Mouse (Mus musculus): ENCODE measurements around the gene Mmrn2. TPM values are rescaled to one million over a fixed set of nuclear protein-coding genes. Genes with fewer than 3 reads are reported as not detected.

The Mmrn2 gene
- polyA plus RNA-seq, 1 experiment from 2014 or later: 5.5 TPM

GRCm38 (mm10) chr14:34378560-34379331, 3.5 kb downstream of the Mmrn2 start:
- Histone ChIP-seq H3K27me3 (no peaks in the 10 kb centered on the region), H3K36me3 (no peaks in the 10 kb centered on the region), H3K4me2 (replicated peaks) (no peak overlapping the region), H3K4me1 (replicated peaks) (peaks cover 16% of the 10 kb centered on the region; the same call in 1 of the 2 replicates), H3K9ac (replicated peaks) (no peak overlapping the region), H3K4me3 (replicated peaks) (no peak overlapping the region), H3K27ac (peak overlapping the region; percentile 19; the same call in 1 of the 2 replicates), H3K9me3 (no peaks in the 10 kb centered on the region)
- peak; percentile 67 for ATAC-seq
- WGBS: 45% methylated on average over 11 of the region's 11 CpGs

DNA sequence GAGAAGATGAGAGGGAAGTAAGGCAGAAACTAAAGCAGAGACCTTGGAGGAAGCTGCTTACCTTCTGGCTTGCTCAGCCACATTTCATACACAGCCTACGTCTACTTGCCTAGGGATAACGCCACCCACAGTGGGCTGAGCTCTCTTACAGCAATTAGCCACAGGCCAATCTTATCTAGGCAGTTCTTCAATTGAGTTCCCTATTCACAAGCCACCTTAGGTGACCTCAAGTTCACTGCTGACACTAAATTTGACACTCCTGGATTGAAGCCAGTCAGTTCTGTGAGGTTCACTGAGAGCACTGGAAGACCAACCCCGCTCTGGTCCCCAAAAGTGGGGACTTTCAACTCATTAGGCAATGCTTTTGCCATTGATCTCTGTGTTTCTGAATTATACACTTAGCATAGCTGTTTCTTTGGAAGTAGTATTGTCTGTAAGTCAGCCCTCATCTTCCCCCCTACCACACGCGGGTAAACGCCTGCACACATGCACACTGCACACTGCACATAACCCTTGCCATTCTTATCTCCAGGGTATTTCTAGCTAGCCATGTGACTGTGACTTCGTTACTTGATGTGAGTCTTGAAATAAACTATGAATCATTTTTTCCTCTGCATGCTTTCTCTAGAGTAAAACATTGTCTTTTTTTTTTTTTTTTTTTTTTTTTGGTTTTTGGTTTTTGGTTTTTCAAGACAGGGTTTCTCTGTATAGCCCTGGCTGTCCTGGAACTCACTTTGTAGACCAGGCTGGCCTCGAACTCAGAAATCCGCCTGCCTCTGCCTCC, 7.8 kb downstream of the Mmrn2 start:
- no peak for ATAC-seq
- Histone ChIP-seq H3K36me3 (no peaks in the 10 kb centered on the region), H3K9ac (replicated peaks) (no peak overlapping the region), H3K9me3 (no peaks in the 10 kb centered on the region), H3K4me2 (replicated peaks) (no peak overlapping the region), H3K27ac (no peak overlapping the region), H3K27me3 (no peaks in the 10 kb centered on the region), H3K4me3 (replicated peaks) (no peak overlapping the region), H3K4me1 (replicated peaks) (peaks cover 9% of the 10 kb centered on the region; the same call in 1 of the 2 replicates)
- WGBS: 95% methylated on average over 8 of the region's 9 CpGs

- H3K9me3 ChIP-seq: no peaks in the 10 kb centered on the region
- no peak overlapping the region for H3K27ac ChIP-seq
- H3K4me3 ChIP-seq (replicated peaks): no peak overlapping the region
- 38% methylated on average over 4 of the region's 4 CpGs for WGBS
- H3K36me3 ChIP-seq: peaks cover 14% of the 10 kb centered on the region
- H3K4me2 ChIP-seq (replicated peaks): no peak overlapping the region
- peaks cover 3% of the 10 kb centered on the region; the same call in 1 of the 2 replicates for H3K4me1 ChIP-seq (replicated peaks)
- H3K9ac ChIP-seq (replicated peaks): no peak overlapping the region
- no peaks in the 10 kb centered on the region for H3K27me3 ChIP-seq
- ATAC-seq: no peak
These were observed 18.0 kb downstream of the Mmrn2 start for GRCm38 (mm10) chr14:34393295-34393694.

- no peak overlapping the region for H3K27ac ChIP-seq
- peaks cover 3% of the 10 kb centered on the region; the same call in 1 of the 2 replicates for H3K4me1 ChIP-seq (replicated peaks)
- peaks cover 34% of the 10 kb centered on the region for H3K36me3 ChIP-seq
- 95% methylated on average over 5 of the region's 5 CpGs for WGBS
- ATAC-seq: no peak
- no peaks in the 10 kb centered on the region for H3K27me3 ChIP-seq
- H3K9ac ChIP-seq (replicated peaks): no peak overlapping the region
- H3K4me3 ChIP-seq (replicated peaks): no peak overlapping the region
- no peaks in the 10 kb centered on the region for H3K9me3 ChIP-seq
- no peak overlapping the region for H3K4me2 ChIP-seq (replicated peaks)
These were observed 22.6 kb downstream of the Mmrn2 start for GRCm38 (mm10) chr14:34397871-34398270.

GRCm38 (mm10) chr14:34398901-34399300, 23.6 kb downstream of the Mmrn2 start:
- Histone ChIP-seq H3K27me3 (no peaks in the 10 kb centered on the region), H3K4me1 (replicated peaks) (no peaks in the 10 kb centered on the region), H3K36me3 (peaks cover 40% of the 10 kb centered on the region), H3K9me3 (no peaks in the 10 kb centered on the region), H3K4me2 (replicated peaks) (no peak overlapping the region), H3K27ac (no peak overlapping the region), H3K9ac (replicated peaks) (no peak overlapping the region), H3K4me3 (replicated peaks) (no peak overlapping the region)
- no peak for ATAC-seq
- WGBS: 94% methylated on average over 21 of the region's 21 CpGs

GRCm38 (mm10) chr14:34399301-34399700, 24.0 kb downstream of the Mmrn2 start:
- H3K4me2 ChIP-seq (replicated peaks): no peak overlapping the region
- H3K9ac ChIP-seq (replicated peaks): no peak overlapping the region
- no peak for ATAC-seq
- no peak overlapping the region for H3K27ac ChIP-seq
- 98% methylated on average over 6 of the region's 6 CpGs for whole genome bisulfite sequencing
- no peak overlapping the region for H3K4me3 ChIP-seq (replicated peaks)
- H3K36me3 ChIP-seq: peaks cover 40% of the 10 kb centered on the region
- H3K4me1 ChIP-seq (replicated peaks): no peaks in the 10 kb centered on the region
- no peaks in the 10 kb centered on the region for H3K9me3 ChIP-seq
- no peaks in the 10 kb centered on the region for H3K27me3 ChIP-seq

DNA sequence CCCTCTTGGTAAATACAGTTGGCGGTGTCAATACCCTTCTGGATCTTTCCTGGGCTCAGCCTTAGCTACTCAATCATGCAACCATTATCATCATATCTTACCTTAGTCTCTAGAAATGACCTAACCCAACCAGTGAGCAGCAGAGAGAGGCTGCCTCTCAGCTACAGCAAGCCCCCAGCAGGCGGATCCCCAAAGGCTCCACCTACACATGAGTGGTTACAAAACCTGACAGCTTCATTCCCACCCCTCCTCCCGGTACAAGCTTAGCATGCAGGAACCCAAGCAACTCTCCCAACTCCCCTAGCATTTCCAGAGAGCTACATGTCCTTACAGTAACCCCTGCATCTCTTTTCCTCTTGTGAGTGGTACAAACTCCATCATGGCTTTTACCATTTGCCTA, 24.8 kb downstream of the Mmrn2 start:
- Histone ChIP-seq H3K4me2 (replicated peaks) (no peak overlapping the region), H3K9ac (replicated peaks) (no peak overlapping the region), H3K4me1 (replicated peaks) (no peaks in the 10 kb centered on the region), H3K27ac (no peak overlapping the region), H3K9me3 (no peaks in the 10 kb centered on the region), H3K36me3 (peaks cover 48% of the 10 kb centered on the region), H3K4me3 (replicated peaks) (no peak overlapping the region), H3K27me3 (no peaks in the 10 kb centered on the region)
- no peak for ATAC-seq
- WGBS: 93% methylated on average over 3 of the region's 3 CpGs

DNA sequence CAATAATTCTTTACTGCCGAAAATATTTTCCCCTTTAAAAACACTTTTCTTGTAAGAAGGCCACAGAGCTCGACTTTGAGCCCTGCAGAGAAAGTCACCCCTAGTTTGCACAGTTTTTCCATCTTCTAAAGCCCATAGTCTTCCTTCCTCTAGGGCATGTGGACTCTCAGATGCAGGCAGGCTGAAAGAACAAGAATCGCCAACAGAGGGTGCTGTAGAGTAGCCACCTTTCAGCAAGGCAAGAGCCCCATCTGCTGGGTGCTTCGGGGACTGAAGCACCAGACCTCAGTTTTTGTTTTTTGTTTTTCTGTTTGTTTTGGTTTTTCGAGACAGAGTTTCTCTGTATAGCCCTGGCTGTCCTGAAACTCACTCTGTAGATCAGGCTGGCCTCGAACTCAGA, 25.9 kb downstream of the Mmrn2 start:
- WGBS: 57% methylated on average over 6 of the region's 6 CpGs
- H3K36me3 ChIP-seq: peaks cover 59% of the 10 kb centered on the region

DNA sequence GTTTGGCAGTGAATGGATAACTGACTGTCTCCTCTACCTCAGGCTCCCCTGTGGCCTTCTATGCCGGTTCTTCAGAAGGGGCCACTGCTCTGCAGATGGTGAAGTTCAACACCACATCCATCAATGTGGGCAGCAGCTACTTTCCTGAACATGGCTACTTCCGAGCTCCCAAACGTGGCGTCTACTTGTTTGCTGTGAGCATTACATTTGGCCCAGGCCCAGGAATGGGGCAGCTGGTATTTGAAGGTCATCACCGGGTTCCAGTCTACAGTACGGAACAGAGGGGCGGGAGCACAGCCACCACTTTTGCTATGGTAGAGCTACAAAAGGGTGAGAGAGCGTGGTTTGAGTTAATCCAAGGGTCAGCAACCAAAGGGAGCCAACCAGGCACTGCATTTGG, 27.6 kb downstream of the Mmrn2 start:
- Histone ChIP-seq H3K4me3 (replicated peaks) (no peak overlapping the region), H3K27ac (no peak overlapping the region), H3K4me1 (replicated peaks) (no peaks in the 10 kb centered on the region), H3K4me2 (replicated peaks) (no peak overlapping the region), H3K36me3 (peaks cover 68% of the 10 kb centered on the region), H3K9ac (replicated peaks) (no peak overlapping the region), H3K27me3 (no peaks in the 10 kb centered on the region), H3K9me3 (no peaks in the 10 kb centered on the region)
- no peak for ATAC-seq
- 92% methylated on average over 8 of the region's 8 CpGs for WGBS

More for the DNA sequence above, 25.9 kb downstream of the Mmrn2 start:
- Histone ChIP-seq H3K4me1 (replicated peaks) (no peaks in the 10 kb centered on the region), H3K27me3 (no peaks in the 10 kb centered on the region), H3K9me3 (no peaks in the 10 kb centered on the region), H3K4me3 (replicated peaks) (no peak overlapping the region), H3K9ac (replicated peaks) (no peak overlapping the region), H3K4me2 (replicated peaks) (no peak overlapping the region), H3K27ac (no peak overlapping the region)
- ATAC-seq: no peak

DNA sequence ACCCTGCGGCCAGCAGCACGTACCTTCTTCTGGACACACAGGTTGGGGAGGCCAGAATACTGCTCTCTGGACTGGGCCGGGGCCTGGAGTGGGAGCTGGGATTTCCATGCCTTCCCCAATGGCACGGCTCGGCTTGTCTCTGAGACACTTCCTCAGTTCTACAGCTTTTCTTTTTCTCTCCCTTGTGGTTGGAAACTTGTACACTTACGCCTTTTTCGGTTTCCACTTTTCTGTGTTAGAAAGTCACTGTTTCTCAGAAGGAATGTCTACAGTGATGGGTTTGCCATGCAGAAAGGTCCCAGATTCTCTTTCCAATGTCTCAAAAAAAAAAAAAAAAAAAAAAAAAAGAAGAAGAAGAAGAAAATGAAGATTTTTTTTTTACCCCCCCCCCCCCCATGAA, 28.2 kb downstream of the Mmrn2 start:
- WGBS: over 99% methylated on average over 7 of the region's 7 CpGs
- no peak for ATAC-seq
- H3K4me3 ChIP-seq (replicated peaks): no peak overlapping the region
- H3K36me3 ChIP-seq: peaks cover 68% of the 10 kb centered on the region
- H3K9me3 ChIP-seq: no peaks in the 10 kb centered on the region
- H3K27ac ChIP-seq: no peak overlapping the region
- no peaks in the 10 kb centered on the region for H3K4me1 ChIP-seq (replicated peaks)
- H3K4me2 ChIP-seq (replicated peaks): no peak overlapping the region
- H3K27me3 ChIP-seq: no peaks in the 10 kb centered on the region
- no peak overlapping the region for H3K9ac ChIP-seq (replicated peaks)

- no peaks in the 10 kb centered on the region for H3K4me1 ChIP-seq (replicated peaks)
- no peak overlapping the region for H3K4me2 ChIP-seq (replicated peaks)
- 97% methylated on average over 6 of the region's 6 CpGs for WGBS
- ATAC-seq: no peak
- peaks cover 74% of the 10 kb centered on the region for H3K36me3 ChIP-seq
- H3K9me3 ChIP-seq: no peaks in the 10 kb centered on the region
- no peak overlapping the region for H3K4me3 ChIP-seq (replicated peaks)
- H3K27me3 ChIP-seq: no peaks in the 10 kb centered on the region
- no peak overlapping the region for H3K9ac ChIP-seq (replicated peaks)
- H3K27ac ChIP-seq: no peak overlapping the region
These were observed 35.5 kb downstream of the Mmrn2 start for GRCm38 (mm10) chr14:34410716-34411115.

DNA sequence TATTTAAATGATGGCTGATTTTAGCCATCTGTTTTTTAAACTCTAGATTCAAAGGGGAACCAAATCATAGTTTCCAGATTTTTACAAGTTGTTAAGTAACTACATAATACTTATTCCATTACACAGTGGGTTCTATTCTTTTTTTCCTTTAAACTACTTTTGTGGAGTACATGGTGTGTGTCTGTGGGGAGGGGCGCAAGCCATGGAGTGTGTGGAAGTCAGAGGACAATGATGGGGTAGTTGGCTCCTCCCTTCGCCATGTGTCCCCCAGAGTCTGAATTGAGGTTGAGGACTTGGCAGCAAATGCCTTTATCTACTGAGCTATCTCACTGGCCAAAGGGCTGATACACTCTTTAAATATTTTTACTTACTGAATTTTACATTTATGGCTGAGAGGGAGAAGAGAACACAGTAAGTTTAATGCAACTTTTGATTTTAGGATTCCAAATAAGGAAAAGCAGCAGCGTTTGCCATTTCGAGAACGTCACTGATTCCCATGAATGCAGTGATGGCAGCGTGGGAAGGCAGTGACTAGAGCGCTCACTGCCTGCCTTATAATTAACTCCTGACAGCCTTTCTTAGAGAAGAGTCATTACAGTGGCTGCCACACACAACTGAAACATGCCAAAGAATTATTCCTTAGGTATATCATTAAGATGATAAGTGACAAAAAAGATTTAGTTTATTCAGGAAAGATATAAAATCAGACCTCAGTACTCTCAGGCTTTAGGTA, 37.1 kb downstream of the Mmrn2 start:
- Histone ChIP-seq H3K4me2 (replicated peaks) (no peak overlapping the region), H3K4me3 (replicated peaks) (no peak overlapping the region), H3K9me3 (no peaks in the 10 kb centered on the region), H3K36me3 (peaks cover 65% of the 10 kb centered on the region), H3K27ac (no peak overlapping the region), H3K9ac (replicated peaks) (no peak overlapping the region), H3K4me1 (replicated peaks) (no peaks in the 10 kb centered on the region), H3K27me3 (no peaks in the 10 kb centered on the region)
- no peak for ATAC-seq
- 92% methylated on average over 7 of the region's 7 CpGs for WGBS
